Mouse (Mus musculus): ENCODE data around the gene Slc31a1. TPM values are rescaled to one million over a fixed set of nuclear protein-coding genes. Genes with fewer than 3 reads are reported as not detected.

Gene Slc31a1
- polyA plus RNA-seq, 1 experiment from 2014 or later = 41.2 TPM

DNA sequence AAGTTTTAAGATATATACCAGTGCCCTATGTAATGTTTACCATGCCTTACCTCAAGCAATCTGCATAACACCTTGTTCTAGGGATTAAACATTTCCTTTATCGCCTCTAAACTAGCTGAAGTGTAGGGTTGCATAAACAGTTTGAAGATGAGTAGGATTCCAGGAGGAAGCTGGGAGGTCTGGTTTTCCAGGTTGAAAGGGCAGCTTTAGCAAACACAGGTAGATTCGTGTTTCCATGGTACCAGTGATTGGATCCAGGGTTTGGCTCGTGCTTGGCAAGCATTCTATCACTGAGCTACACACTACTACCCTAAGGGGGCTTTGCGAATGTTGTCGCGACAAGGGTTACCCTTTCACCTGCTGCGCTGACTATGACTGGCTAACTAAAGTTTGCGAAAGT, 3.8 kb downstream of the Slc31a1 start:
- H3K4me2 ChIP-seq = no peak overlapping the region
- 87% methylated on average over 8 of the region's 8 CpGs for WGBS

DNA sequence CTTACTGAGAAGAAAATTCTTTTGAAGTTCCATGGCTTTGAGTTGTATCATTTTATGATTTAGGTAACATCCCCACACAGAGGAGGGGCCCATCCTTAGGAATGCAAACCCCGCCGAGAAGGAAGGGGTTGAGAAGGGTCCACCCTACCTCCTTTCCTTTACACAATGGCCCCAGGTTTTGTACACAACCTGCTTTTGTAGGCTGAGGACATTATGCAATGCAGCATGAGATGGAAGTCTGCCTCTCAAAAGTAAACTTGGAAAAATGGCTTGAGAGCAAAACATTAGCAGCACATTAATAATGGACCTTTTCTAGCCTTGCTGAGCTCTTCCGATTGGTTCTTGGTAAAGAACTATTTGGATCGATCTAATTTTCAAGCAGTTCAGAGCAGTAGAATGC, 5.8 kb downstream of the Slc31a1 start:
- no peak overlapping the region for H3K4me2 ChIP-seq
- peaks cover 38% of the 10 kb centered on the region for H3K4me1 ChIP-seq
- H3K4me3 ChIP-seq = no peak overlapping the region
- no peak overlapping the region for H3K27ac ChIP-seq (replicated peaks)
- WGBS = 82% methylated on average over 4 of the region's 4 CpGs
- H3K9ac ChIP-seq = no peak overlapping the region
- H3K36me3 ChIP-seq = no peaks in the 10 kb centered on the region
- H3K27me3 ChIP-seq (replicated peaks) = no peaks in the 10 kb centered on the region
- H3K9me3 ChIP-seq = no peaks in the 10 kb centered on the region
- ATAC-seq (ENCODE audit: extremely low read depth, insufficient number of reproducible peaks, low FRiP score, low TSS enrichment) = no peak

More for the DNA sequence above, 3.8 kb downstream of the Slc31a1 start:
- Histone ChIP-seq H3K9me3 (no peaks in the 10 kb centered on the region), H3K4me1 (peaks cover 26% of the 10 kb centered on the region), H3K36me3 (no peaks in the 10 kb centered on the region), H3K4me3 (no peak overlapping the region), H3K27me3 (replicated peaks) (no peaks in the 10 kb centered on the region), H3K9ac (no peak overlapping the region), H3K27ac (replicated peaks) (no peak overlapping the region)
- ATAC-seq (ENCODE audit: extremely low read depth, insufficient number of reproducible peaks, low FRiP score, low TSS enrichment) = no peak

DNA sequence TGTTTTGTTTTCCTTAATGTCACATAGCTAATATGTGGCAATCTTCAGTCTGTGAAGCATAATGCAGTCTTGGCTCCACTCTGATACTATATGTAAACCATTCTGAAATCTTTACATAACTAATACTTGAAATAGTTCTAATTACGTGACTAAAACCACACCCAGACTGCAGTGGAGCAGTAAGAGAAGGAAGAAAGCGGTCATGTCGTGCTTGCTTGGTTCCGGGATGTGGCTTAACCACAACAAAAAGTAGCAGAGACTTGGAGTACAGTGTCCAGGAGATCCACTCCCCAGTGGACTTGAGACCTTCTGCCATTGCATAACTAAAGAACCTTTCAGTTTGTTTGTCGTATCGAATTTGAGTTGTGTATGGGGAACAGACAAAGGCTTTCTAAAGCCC, 7.1 kb downstream of the Slc31a1 start:
- H3K4me2 ChIP-seq = no peak overlapping the region
- H3K36me3 ChIP-seq = no peaks in the 10 kb centered on the region
- no peak overlapping the region for H3K9ac ChIP-seq
- 86% methylated on average over 6 of the region's 6 CpGs for WGBS
- no peak overlapping the region for H3K4me3 ChIP-seq
- no peak for ATAC-seq (ENCODE audit: extremely low read depth, insufficient number of reproducible peaks, low FRiP score, low TSS enrichment)
- H3K4me1 ChIP-seq = peaks cover 39% of the 10 kb centered on the region
- H3K27me3 ChIP-seq (replicated peaks) = no peaks in the 10 kb centered on the region
- H3K27ac ChIP-seq (replicated peaks) = no peak overlapping the region
- no peaks in the 10 kb centered on the region for H3K9me3 ChIP-seq

DNA sequence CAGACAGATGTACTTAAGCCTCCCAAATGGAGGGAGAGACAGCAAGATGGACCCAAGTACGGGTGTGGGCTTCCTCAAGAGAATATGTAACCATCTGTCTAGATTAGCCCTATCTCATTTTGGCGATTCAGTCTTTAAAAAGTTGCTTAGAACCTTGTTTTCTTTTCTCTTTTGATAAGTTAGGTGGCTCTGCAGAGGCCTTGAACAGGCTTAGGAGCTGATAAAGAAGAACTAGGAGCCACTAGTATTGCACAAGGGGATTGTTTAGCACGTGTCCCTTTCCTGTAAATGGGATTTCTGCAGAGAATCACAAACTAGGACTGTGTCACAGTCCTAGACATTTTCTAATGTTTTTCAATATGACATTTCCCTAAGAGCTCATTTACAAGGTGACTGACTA, 8.6 kb downstream of the Slc31a1 start:
- Histone ChIP-seq H3K4me3 (no peak overlapping the region), H3K36me3 (no peaks in the 10 kb centered on the region), H3K4me1 (peaks cover 51% of the 10 kb centered on the region), H3K9ac (no peak overlapping the region), H3K9me3 (no peaks in the 10 kb centered on the region), H3K4me2 (peak overlapping the region; percentile 16; the same call in 1 of the 2 replicates), H3K27ac (replicated peaks) (peak overlapping the region; percentile 34; the same call in 1 of the 2 replicates), H3K27me3 (replicated peaks) (no peaks in the 10 kb centered on the region)
- no peak for ATAC-seq (ENCODE audit: extremely low read depth, insufficient number of reproducible peaks, low FRiP score, low TSS enrichment)
- WGBS = 9% methylated on average over 3 of the region's 3 CpGs

DNA sequence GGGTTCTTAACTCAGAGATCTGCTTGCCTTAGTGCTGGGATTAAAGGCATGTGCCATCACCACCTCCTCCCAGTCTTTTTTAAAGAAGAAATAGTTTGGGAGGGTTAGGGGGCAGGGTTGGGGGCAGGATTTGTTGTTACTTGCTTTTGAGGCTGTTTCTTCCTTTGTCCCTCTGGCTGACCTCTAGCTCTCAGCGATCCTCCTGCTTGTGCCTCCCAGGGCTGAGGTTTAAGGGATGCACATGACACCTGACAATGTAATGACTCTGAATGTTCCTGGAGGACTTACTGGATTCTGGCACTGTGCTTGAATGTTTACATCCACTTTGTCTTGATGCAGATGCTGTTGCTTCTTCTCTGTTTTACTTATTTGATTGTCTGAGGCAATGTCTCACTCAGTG, 11.9 kb downstream of the Slc31a1 start:
- H3K9me3 ChIP-seq = no peaks in the 10 kb centered on the region
- no peak overlapping the region for H3K4me2 ChIP-seq
- no peak overlapping the region for H3K27ac ChIP-seq (replicated peaks)
- no peak overlapping the region for H3K4me3 ChIP-seq
- H3K36me3 ChIP-seq = no peaks in the 10 kb centered on the region
- H3K4me1 ChIP-seq = peaks cover 63% of the 10 kb centered on the region
- 37% methylated on average over 1 of the region's 1 CpGs for WGBS
- ATAC-seq (ENCODE audit: extremely low read depth, insufficient number of reproducible peaks, low FRiP score, low TSS enrichment) = no peak
- H3K9ac ChIP-seq = 0 out of 2 replicates have a peak overlapping the region, but pooled peaks have one; percentile 10
- H3K27me3 ChIP-seq (replicated peaks) = no peaks in the 10 kb centered on the region

DNA sequence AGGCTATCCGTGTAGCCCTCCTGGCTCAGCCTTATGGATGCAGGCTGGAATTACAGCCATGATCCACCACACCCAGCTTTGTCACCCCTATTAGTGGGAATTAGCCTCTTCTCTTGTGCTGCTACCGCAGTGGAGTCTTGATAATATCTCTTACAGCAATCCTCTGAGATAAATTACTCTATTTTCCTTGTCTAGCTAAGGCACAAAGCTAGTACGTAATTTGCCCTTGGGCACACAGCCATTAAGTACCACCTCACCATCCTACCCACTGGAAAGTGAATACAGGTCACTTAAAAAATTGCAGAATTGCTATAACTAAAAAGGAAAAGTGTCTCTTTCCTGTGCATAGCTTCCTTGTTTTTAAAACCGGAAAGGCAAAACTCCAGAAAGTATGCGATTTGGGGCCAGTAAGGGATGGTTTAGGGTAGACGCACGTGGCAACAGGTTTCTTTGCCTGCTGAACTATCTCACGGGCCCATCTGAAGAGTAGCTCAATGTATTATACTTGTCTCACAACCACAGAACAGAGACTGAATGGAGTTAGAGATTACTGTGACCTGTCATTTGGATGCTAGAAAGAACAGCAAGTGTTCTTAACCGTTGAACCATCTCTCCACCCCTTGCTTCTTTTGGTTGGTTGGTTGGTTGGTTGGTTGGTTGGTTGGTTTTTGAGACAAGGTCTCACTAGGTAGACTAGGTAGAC, 12.4 kb downstream of the Slc31a1 start:
- Histone ChIP-seq H3K9me3 (no peaks in the 10 kb centered on the region), H3K4me2 (no peak overlapping the region), H3K36me3 (no peaks in the 10 kb centered on the region), H3K27ac (replicated peaks) (no peak overlapping the region), H3K27me3 (replicated peaks) (no peaks in the 10 kb centered on the region), H3K9ac (no peak overlapping the region), H3K4me1 (peaks cover 63% of the 10 kb centered on the region), H3K4me3 (no peak overlapping the region)
- no peak for ATAC-seq (ENCODE audit: extremely low read depth, insufficient number of reproducible peaks, low FRiP score, low TSS enrichment)
- WGBS = 80% methylated on average over 9 of the region's 9 CpGs

DNA sequence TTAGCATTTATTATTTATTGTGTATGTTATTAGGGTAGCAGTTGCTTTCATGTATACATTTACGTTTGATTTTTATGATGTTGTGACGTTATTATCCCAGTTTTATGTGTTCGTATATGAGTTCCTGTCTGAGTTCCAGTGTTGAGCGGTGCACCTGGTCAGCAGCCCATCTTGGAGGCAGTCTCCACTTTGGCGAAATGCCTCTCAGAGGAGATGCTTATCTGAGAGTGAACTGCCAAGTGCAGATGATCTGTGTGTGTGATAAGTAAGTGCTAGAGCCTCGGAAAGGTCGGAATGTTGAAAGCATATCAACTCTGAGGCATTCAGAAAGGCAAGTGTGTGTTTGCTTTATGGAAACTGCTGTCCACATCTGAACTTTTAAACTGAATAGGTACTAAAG, 13.1 kb downstream of the Slc31a1 start:
- H3K4me2 ChIP-seq = no peak overlapping the region
- H3K4me3 ChIP-seq = no peak overlapping the region
- no peaks in the 10 kb centered on the region for H3K27me3 ChIP-seq (replicated peaks)
- H3K27ac ChIP-seq (replicated peaks) = no peak overlapping the region
- 63% methylated on average over 7 of the region's 7 CpGs for WGBS
- no peak overlapping the region for H3K9ac ChIP-seq
- ATAC-seq (ENCODE audit: extremely low read depth, insufficient number of reproducible peaks, low FRiP score, low TSS enrichment) = no peak
- no peaks in the 10 kb centered on the region for H3K9me3 ChIP-seq
- no peaks in the 10 kb centered on the region for H3K36me3 ChIP-seq
- peaks cover 63% of the 10 kb centered on the region for H3K4me1 ChIP-seq

DNA sequence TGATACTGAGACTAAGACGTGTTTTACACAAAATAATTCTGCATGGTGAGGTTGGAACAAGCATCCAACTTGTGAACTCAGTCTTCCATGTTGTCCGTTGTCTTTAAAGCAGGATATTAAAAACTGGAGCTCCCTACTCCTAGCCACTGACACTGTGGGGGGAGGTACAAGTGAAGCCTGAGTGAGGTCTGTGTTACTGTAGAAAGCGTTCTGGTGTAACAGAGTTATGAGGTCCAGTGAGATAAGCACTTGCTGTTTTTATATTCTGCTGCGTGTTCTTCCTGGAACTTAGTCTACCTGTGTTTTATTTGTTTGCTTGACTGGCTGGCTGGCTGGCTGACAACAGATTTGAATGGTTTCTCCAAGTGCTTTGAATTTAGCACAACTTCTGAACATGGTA, 13.8 kb downstream of the Slc31a1 start:
- Histone ChIP-seq H3K36me3 (no peaks in the 10 kb centered on the region), H3K9me3 (no peaks in the 10 kb centered on the region), H3K27ac (replicated peaks) (peak overlapping the region; percentile 34), H3K4me2 (peak overlapping the region; percentile 10; the same call in 1 of the 2 replicates), H3K9ac (peak overlapping the region; percentile 15; the same call in 1 of the 2 replicates), H3K4me1 (peaks cover 62% of the 10 kb centered on the region), H3K27me3 (replicated peaks) (no peaks in the 10 kb centered on the region), H3K4me3 (no peak overlapping the region)
- ATAC-seq (ENCODE audit: extremely low read depth, insufficient number of reproducible peaks, low FRiP score, low TSS enrichment) = no peak
- WGBS = 37% methylated on average over 4 of the region's 4 CpGs

DNA sequence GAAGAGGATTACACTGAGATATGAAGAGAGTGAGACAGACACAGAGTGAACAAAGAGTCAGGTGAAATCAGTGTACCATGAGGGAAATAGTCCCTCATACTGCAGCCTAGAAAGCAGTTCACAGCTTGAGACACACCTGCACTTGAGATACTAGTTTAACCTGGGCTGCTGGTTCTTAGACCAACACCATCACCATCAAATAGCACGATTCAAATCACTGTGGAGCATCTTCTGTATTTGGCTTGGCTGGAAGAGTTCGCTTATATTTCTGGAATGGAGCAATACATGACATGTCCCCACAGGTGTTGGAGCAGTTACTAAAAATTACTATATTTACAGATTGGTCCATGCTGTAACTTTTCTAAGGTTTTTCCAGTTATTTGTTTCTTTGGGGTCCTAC, 15.6 kb downstream of the Slc31a1 start:
- no peaks in the 10 kb centered on the region for H3K9me3 ChIP-seq
- 86% methylated on average over 2 of the region's 2 CpGs for WGBS

DNA sequence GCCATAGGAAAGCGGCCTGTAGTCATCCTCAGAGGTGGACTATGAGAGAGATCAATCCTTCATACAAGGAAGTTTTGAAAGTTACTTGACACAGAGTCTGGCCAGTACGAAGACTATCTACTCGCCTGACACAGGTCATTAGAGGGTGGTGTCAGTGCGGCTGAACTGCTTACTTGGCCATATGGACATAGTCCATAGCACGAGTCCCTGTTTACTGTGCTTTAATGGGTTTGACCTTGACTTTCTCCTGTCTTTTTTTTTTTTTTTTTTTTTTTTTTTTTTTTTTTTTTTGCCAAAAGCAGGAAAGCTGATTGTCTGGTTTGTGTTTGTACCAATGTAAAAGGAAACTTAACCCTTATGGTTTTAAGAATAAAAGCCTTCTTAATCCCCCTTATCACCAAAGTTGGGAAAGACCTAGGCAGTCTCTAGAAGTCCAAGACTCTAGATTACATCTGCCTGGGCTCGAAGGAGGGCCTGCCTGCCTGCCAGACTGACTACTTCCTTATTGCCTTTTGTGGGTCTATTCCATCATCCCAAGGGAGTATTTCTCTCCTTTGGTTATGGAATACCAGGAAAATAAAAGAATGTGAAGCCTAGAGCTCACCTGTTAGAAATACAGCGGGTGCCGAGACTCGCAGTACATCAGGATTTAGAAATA, 19.3 kb downstream of the Slc31a1 start:
- no peak overlapping the region for H3K4me3 ChIP-seq
- peaks cover 10% of the 10 kb centered on the region; the same call in 1 of the 2 replicates for H3K36me3 ChIP-seq
- no peaks in the 10 kb centered on the region for H3K9me3 ChIP-seq
- H3K27me3 ChIP-seq (replicated peaks) = no peaks in the 10 kb centered on the region
- H3K9ac ChIP-seq = no peak overlapping the region
- WGBS = 76% methylated on average over 9 of the region's 9 CpGs
- H3K4me2 ChIP-seq = no peak overlapping the region
- ATAC-seq (ENCODE audit: extremely low read depth, insufficient number of reproducible peaks, low FRiP score, low TSS enrichment) = no peak
- peaks cover 18% of the 10 kb centered on the region for H3K4me1 ChIP-seq
- no peak overlapping the region for H3K27ac ChIP-seq (replicated peaks)

More for the DNA sequence above, 15.6 kb downstream of the Slc31a1 start:
- no peak overlapping the region for H3K27ac ChIP-seq (replicated peaks)
- no peak overlapping the region for H3K4me2 ChIP-seq
- no peaks in the 10 kb centered on the region for H3K27me3 ChIP-seq (replicated peaks)
- peaks cover 51% of the 10 kb centered on the region for H3K4me1 ChIP-seq
- no peak for ATAC-seq (ENCODE audit: extremely low read depth, insufficient number of reproducible peaks, low FRiP score, low TSS enrichment)
- no peaks in the 10 kb centered on the region for H3K36me3 ChIP-seq
- no peak overlapping the region for H3K4me3 ChIP-seq
- H3K9ac ChIP-seq = no peak overlapping the region

DNA sequence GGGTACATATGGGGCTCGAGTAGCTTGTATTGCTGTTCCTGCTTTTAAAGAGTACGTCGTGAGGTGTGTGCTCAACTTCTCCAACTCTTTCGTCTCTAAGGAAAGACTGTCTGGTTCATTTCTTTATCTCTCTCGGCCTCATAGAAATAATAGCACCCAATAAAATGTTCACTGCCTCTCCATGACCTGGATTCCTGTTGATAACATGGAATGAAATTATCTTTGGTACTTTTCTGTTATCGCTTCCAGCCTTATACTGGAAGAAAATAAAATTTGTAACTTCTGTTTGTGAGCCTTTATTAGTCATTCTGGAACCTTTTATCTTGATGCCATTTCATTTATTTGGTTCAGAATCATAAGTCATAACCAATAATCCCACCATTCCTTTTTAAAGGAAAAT, 22.7 kb downstream of the Slc31a1 start:
- no peak overlapping the region for H3K4me2 ChIP-seq
- peaks cover 13% of the 10 kb centered on the region for H3K4me1 ChIP-seq
- H3K9ac ChIP-seq = no peak overlapping the region
- 79% methylated on average over 6 of the region's 6 CpGs for WGBS
- H3K27ac ChIP-seq (replicated peaks) = no peak overlapping the region
- no peak overlapping the region for H3K4me3 ChIP-seq
- H3K27me3 ChIP-seq (replicated peaks) = no peaks in the 10 kb centered on the region
- no peak for ATAC-seq (ENCODE audit: extremely low read depth, insufficient number of reproducible peaks, low FRiP score, low TSS enrichment)
- peaks cover 37% of the 10 kb centered on the region for H3K36me3 ChIP-seq
- no peaks in the 10 kb centered on the region for H3K9me3 ChIP-seq

DNA sequence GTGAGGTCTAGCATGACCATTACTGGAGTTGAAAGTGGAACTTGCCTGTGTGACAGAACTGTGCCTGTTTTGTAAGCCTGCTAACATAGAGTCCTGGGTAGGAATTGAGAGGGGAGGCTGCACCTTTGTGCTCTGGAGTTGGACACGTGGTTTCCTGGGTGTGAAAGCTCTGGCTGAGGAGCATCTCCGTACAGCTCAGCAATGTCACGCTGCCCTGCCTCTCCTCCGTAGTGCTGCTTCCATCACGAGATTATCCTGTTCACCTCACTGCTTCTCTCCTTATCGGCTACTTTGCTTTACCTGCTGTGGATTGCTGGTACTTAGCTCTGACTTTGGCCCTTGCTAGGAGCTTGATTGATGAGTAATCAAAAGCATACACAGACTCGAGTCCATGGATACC, 23.2 kb downstream of the Slc31a1 start:
- 70% methylated on average over 7 of the region's 7 CpGs for WGBS
- H3K4me2 ChIP-seq = no peak overlapping the region
- H3K4me1 ChIP-seq = peaks cover 9% of the 10 kb centered on the region
- H3K9ac ChIP-seq = no peak overlapping the region
- no peaks in the 10 kb centered on the region for H3K9me3 ChIP-seq
- no peak overlapping the region for H3K4me3 ChIP-seq
- H3K27ac ChIP-seq (replicated peaks) = no peak overlapping the region
- peaks cover 42% of the 10 kb centered on the region for H3K36me3 ChIP-seq
- no peak for ATAC-seq (ENCODE audit: extremely low read depth, insufficient number of reproducible peaks, low FRiP score, low TSS enrichment)
- H3K27me3 ChIP-seq (replicated peaks) = no peaks in the 10 kb centered on the region

Data from heart, embryonic 13.5 days (tissue).